Mouse (Mus musculus) ES-CJ7 (cell line): ENCODE measurements around the gene Aox2.
"Not testable (repeated sequence)": the region's sequence is repeated elsewhere in the genome, so short reads cannot be mapped to it uniquely, and the experiment has no call there.

ENCODE experiments used
- DNase-seq: peaks from one replicate; pipeline ENCODE4 v3.0.0; 2011; ENCODE audit warnings: low read depth, low spot score

Aox2 gene

DNA sequence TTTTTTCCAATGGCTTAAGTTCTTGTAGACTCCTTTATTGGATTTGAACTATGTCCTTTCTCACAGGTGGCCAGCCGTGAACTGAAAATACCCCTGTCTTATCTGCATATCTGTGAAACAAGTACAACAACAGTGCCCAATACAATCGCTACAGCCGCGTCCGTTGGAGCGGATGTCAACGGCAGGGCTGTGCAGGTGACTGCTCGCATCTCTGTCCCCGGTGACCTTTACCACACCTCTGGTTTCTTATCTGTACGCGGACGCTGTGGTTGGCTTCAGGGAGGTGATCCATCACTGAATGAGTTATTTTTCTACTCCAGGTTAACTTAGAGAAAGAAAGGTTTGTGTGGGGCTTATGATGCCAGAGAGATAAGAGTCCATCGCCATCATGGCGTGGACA is 68.0 kb downstream of the Aox2 start:
- DNase-seq: no peak

- no peak for DNase-seq
These were observed 70.6 kb downstream of the Aox2 start for GRCm38 (mm10) chr1:58348712-58349111.

GRCm38 (mm10) chr1:58353238-58353893 is 75.2 kb downstream of the Aox2 start:
- DNase-seq: no peak

GRCm38 (mm10) chr1:58358958-58359901 is 81.1 kb downstream of the Aox2 start:
- no peak for DNase-seq

DNA sequence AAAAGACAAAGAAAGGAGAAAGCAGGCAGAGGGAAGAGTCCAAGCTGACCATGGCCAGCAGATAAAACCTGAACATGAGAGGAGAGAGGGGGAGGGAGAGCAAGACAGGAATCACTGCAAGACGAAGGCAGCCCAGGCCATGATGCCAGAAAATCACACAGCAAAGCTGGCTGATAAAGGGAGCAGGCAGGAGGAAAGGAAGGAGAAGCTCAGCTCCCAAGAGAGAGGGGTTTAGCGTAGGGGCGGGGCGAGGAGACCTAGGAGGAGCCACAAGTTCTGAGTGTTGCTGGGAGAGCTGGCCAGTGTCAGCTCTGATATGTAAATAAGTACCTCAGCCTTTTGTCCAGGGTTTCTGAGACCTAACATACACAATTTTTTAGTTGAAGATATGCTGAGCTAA is 84.2 kb downstream of the Aox2 start:
- peak; percentile 58 for DNase-seq

DNA sequence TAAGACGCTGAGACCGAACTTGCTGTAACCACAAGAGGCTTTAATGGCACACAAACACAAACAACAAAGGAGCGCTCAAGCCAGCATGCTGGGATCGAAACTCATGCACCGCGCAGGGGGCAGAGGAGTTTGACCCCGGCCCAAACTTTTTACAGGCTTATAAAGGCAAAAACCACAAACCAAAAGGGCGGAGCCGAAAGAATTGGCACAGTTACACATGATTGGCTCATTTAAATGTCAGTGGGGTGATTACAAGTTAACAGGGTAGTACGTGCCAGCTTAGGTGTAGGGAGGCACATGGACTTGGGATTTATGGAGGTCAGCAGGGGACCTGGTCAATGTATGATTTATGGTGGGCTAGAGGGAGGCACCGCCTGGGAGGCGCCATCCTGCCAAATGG is 86.4 kb downstream of the Aox2 start:
- DNase-seq: peak; percentile 33

- peak; percentile 55 for DNase-seq
These were observed 87.7 kb downstream of the Aox2 start for GRCm38 (mm10) chr1:58365829-58366228.

- peak; percentile 65 for DNase-seq
These were observed 88.8 kb downstream of the Aox2 start for GRCm38 (mm10) chr1:58366737-58367471.

DNA sequence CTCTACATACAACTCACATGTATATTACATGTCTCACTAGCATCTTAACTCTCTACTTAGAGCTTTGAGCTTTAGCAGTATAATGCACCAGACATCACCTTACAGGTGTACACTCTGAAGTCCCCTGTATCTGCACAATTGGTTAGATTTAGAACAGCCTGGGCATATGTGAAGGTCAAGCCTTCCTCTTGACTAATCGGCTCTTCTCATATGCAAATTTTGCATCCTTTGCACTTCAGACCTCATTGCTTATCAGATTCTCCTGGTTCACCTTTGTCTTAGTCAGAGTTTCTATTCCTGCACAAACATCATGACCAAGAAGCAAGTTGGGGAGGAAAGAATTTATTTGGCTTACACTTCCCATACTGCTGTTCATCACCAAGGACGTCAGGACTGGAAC is 91.6 kb downstream of the Aox2 start:
- peak; percentile 77 for DNase-seq

DNA sequence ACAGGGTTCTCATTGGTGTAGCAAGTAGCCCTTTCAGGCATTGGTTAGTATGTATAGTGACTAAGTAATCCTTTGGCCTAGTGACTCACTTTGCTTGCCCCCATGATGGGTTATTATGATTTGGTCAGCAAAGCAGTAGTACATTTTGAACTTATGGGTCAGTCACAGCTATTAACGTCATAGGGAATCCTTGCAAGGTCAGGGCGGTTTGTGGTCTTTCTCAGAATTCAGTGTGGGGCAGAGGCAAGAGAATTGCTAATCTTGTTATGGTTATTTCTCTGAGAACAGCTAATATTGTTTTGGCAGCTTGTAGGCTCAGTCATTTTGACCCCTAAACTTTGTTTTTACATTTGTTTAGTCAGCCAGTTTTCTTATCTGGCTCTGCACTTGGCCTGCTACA is 96.1 kb downstream of the Aox2 start:
- not testable (repeated sequence) for DNase-seq

- no peak for DNase-seq
These were observed 97.5 kb downstream of the Aox2 start for GRCm38 (mm10) chr1:58375574-58376147.

- no peak for DNase-seq
These were observed 104.6 kb downstream of the Aox2 start for GRCm38 (mm10) chr1:58382586-58383281.

GRCm38 (mm10) chr1:58391421-58392267 is 113.5 kb downstream of the Aox2 start:
- no peak for DNase-seq

- no peak for DNase-seq
These were observed 114.1 kb downstream of the Aox2 start for GRCm38 (mm10) chr1:58392268-58392651.

GRCm38 (mm10) chr1:58392652-58393283 is 114.6 kb downstream of the Aox2 start, which contains the start of gene Bzw1:
TSS of gene Bzw1 (plus strand) at chr1:58392898.
- peak; percentile 95 for DNase-seq

DNA sequence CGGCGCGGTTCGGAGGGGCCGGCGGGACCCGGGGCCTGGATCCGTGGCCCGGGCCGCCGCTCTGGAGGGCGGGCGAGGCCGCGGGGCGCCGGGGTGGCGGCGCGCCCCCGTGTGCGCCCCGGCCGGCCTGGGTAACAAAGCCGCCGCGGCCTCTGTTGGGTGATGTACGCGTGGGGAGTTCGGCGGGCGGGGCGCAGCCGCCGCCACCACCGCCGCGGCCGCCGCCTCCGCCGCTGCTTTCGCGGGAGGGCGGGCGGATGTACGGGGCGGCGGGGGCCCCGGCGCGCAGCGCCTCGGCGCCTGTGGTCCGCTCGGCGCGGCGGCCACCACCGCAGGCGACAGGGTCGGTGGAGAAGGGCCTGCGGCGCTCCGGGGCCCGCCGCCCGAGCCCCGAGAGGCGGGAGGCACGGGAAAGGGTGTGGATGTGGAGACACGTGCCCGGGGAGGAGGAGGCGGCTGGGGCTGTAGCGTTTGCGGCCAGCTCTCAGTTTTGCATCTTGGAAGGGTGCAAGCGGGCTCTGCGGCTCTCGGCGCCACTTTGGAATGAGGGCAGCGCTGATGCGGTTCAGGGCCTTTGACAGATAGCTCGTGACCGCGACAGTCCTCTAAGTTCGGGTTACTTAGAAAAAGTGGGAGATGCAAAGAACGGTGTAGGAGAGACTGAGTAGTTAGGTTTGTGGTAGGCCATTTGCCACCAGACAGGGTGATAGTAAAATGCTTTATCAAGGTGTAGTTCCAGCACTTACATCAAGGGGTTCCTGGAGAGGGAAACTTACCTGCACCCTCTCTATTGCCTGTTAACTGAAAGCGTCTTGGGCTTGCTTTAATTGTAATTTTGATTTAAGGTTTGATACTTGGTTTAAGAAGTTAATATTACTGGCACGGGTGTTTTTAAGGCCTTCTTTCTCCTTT is 115.4 kb downstream of the Aox2 start:
- peak; percentile 61 for DNase-seq

GRCm38 (mm10) chr1:58395341-58395740 is 117.2 kb downstream of the Aox2 start:
- DNase-seq: peak; percentile 71

DNA sequence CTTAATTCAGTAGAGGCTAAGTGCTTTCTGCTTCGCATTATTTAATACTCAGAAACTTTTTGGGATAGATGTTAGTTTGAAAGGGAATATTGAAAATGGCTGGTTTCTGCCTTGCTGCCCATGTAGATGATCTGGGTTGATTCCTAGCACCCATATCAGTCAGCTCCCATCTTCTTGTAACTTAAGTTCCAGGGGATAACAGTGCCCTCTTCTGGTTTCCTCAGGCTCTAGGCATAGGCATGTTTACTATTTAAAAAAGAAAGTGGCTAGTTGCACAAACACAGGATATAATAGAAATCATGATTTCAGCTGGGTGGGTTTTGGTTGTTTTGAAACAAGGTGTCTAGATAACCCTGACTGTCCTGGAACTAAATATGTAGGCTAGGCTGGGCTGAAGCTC is 118.1 kb downstream of the Aox2 start:
- peak; percentile 58 for DNase-seq

DNA sequence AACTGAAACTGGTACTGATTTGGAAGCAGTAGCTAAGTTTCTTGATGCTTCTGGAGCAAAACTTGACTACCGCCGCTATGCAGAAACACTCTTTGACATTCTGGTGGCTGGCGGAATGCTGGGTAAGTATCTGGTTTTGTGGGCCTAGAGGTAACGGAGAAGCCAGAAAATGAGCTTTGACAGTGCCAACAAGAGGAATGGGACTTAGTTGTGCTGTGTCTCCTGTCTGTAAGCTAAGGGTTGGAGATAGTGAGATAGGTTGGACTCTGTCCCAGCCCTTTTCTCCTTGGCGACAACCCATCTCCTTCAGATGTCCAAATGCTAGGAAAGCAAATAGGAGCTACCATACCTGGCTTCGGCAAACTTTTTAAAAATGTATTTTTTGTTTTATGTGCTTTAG is 119.6 kb downstream of the Aox2 start:
- no peak for DNase-seq
